Mouse (Mus musculus): ENCODE results near the gene Lrrc30. TPM values are rescaled to one million over a fixed set of nuclear protein-coding genes. Genes with fewer than 3 reads are reported as not detected.

Gene Lrrc30
- 0.08 and 0.10 TPM in 2 replicates for polyA plus RNA-seq (2014; fragmentation: Nextera tagmentation; extraction: Ambion mirVana)

- H3K9ac ChIP-seq (ENCODE audit: low read length): no peak within 1 kb of the TSS
- no peak for DNase-seq (ENCODE audit: low spot score)
These were observed at the start of gene Lrrc30 for GRCm38 (mm10) chr17:67632676-67633339. Gene Lrrc30, minus strand, starts transcription at chr17:67632723.

GRCm38 (mm10) chr17:67681084-67681483, 48.6 kb upstream of the Lrrc30 start:
- Histone ChIP-seq H3K4me1 (ENCODE audit: control insufficient read depth, insufficient read depth, low read length) (no peaks in the 10 kb centered on the region), H3K27ac (replicated peaks; ENCODE audit: low read depth, low read length) (no peak overlapping the region), H3K4me2 (ENCODE audit: low read depth, severe bottlenecking) (no peak overlapping the region), H3K9ac (ENCODE audit: low read length) (no peak overlapping the region), H3K4me3 (ENCODE audit: low read depth, low read length) (no peak overlapping the region), H3K36me3 (ENCODE audit: control insufficient read depth, insufficient read depth, low read length) (no peaks in the 10 kb centered on the region), H3K9me3 (ENCODE audit: control insufficient read depth, low read length) (no peaks in the 10 kb centered on the region), H3K27me3 (ENCODE audit: control insufficient read depth, insufficient read depth, low read length) (no peaks in the 10 kb centered on the region)
- ATAC-seq (ENCODE audit: insufficient number of reproducible peaks, low FRiP score, low TSS enrichment, low read depth) (no peak), DNase-seq (ENCODE audit: low spot score) (no peak)
- 76% methylated on average over 6 of the region's 6 CpGs for WGBS

More at GRCm38 (mm10) chr17:67632676-67633339, at the start of gene Lrrc30:
- 81% methylated on average over 13 of the region's 13 CpGs for WGBS
- Histone ChIP-seq H3K9me3 (ENCODE audit: control insufficient read depth, low read length) (no peaks in the 10 kb centered on the region), H3K4me3 (ENCODE audit: low read depth, low read length) (no peak within 1 kb of the TSS), H3K4me1 (ENCODE audit: control insufficient read depth, insufficient read depth, low read length) (peaks cover 3% of the 10 kb centered on the region; the same call in 1 of the 2 replicates), H3K4me2 (ENCODE audit: low read depth, severe bottlenecking) (no peak within 1 kb of the TSS), H3K36me3 (ENCODE audit: control insufficient read depth, insufficient read depth, low read length) (no peaks in the 10 kb centered on the region), H3K27me3 (ENCODE audit: control insufficient read depth, insufficient read depth, low read length) (no peaks in the 10 kb centered on the region), H3K27ac (replicated peaks; ENCODE audit: low read depth, low read length) (no peak within 1 kb of the TSS)
- 0 out of 2 replicates have a peak, but pooled peaks have one; percentile 20 for ATAC-seq (ENCODE audit: insufficient number of reproducible peaks, low FRiP score, low TSS enrichment, low read depth)

GRCm38 (mm10) chr17:67678576-67678975, 46.1 kb upstream of the Lrrc30 start:
- 72% methylated on average over 1 of the region's 1 CpGs for WGBS
- H3K27ac ChIP-seq (replicated peaks; ENCODE audit: low read depth, low read length): no peak overlapping the region
- ATAC-seq (ENCODE audit: insufficient number of reproducible peaks, low FRiP score, low TSS enrichment, low read depth): no peak
- H3K36me3 ChIP-seq (ENCODE audit: control insufficient read depth, insufficient read depth, low read length): no peaks in the 10 kb centered on the region
- H3K9me3 ChIP-seq (ENCODE audit: control insufficient read depth, low read length): no peaks in the 10 kb centered on the region
- no peak overlapping the region for H3K4me3 ChIP-seq (ENCODE audit: low read depth, low read length)
- no peak for DNase-seq (ENCODE audit: low spot score)
- no peaks in the 10 kb centered on the region for H3K4me1 ChIP-seq (ENCODE audit: control insufficient read depth, insufficient read depth, low read length)
- no peak overlapping the region for H3K9ac ChIP-seq (ENCODE audit: low read length)
- no peak overlapping the region for H3K4me2 ChIP-seq (ENCODE audit: low read depth, severe bottlenecking)
- no peaks in the 10 kb centered on the region for H3K27me3 ChIP-seq (ENCODE audit: control insufficient read depth, insufficient read depth, low read length)

- H3K9ac ChIP-seq (ENCODE audit: low read length): no peak overlapping the region
- H3K4me2 ChIP-seq (ENCODE audit: low read depth, severe bottlenecking): no peak overlapping the region
- no peak overlapping the region for H3K4me3 ChIP-seq (ENCODE audit: low read depth, low read length)
- DNase-seq (ENCODE audit: low spot score) (peak; percentile 87), ATAC-seq (ENCODE audit: insufficient number of reproducible peaks, low FRiP score, low TSS enrichment, low read depth) (no peak)
- 15% methylated on average over 3 of the region's 3 CpGs for WGBS
- H3K27ac ChIP-seq (replicated peaks; ENCODE audit: low read depth, low read length): no peak overlapping the region
- no peaks in the 10 kb centered on the region for H3K4me1 ChIP-seq (ENCODE audit: control insufficient read depth, insufficient read depth, low read length)
- H3K27me3 ChIP-seq (ENCODE audit: control insufficient read depth, insufficient read depth, low read length): no peaks in the 10 kb centered on the region
- H3K36me3 ChIP-seq (ENCODE audit: control insufficient read depth, insufficient read depth, low read length): no peaks in the 10 kb centered on the region
- no peaks in the 10 kb centered on the region for H3K9me3 ChIP-seq (ENCODE audit: control insufficient read depth, low read length)
These were observed 35.5 kb upstream of the Lrrc30 start for GRCm38 (mm10) chr17:67667981-67668380.

GRCm38 (mm10) chr17:67666981-67667380, 34.5 kb upstream of the Lrrc30 start:
- no peaks in the 10 kb centered on the region for H3K9me3 ChIP-seq (ENCODE audit: control insufficient read depth, low read length)
- H3K4me3 ChIP-seq (ENCODE audit: low read depth, low read length): no peak overlapping the region
- H3K27ac ChIP-seq (replicated peaks; ENCODE audit: low read depth, low read length): no peak overlapping the region
- H3K36me3 ChIP-seq (ENCODE audit: control insufficient read depth, insufficient read depth, low read length): no peaks in the 10 kb centered on the region
- no peaks in the 10 kb centered on the region for H3K4me1 ChIP-seq (ENCODE audit: control insufficient read depth, insufficient read depth, low read length)
- H3K27me3 ChIP-seq (ENCODE audit: control insufficient read depth, insufficient read depth, low read length): no peaks in the 10 kb centered on the region
- H3K9ac ChIP-seq (ENCODE audit: low read length): no peak overlapping the region
- WGBS: 71% methylated on average over 5 of the region's 5 CpGs
- DNase-seq (ENCODE audit: low spot score): no peak
- no peak overlapping the region for H3K4me2 ChIP-seq (ENCODE audit: low read depth, severe bottlenecking)
- ATAC-seq (ENCODE audit: insufficient number of reproducible peaks, low FRiP score, low TSS enrichment, low read depth): no peak

- no peaks in the 10 kb centered on the region for H3K27me3 ChIP-seq (ENCODE audit: control insufficient read depth, insufficient read depth, low read length)
- H3K27ac ChIP-seq (replicated peaks; ENCODE audit: low read depth, low read length): no peak overlapping the region
- no peaks in the 10 kb centered on the region for H3K4me1 ChIP-seq (ENCODE audit: control insufficient read depth, insufficient read depth, low read length)
- H3K9me3 ChIP-seq (ENCODE audit: control insufficient read depth, low read length): no peaks in the 10 kb centered on the region
- H3K36me3 ChIP-seq (ENCODE audit: control insufficient read depth, insufficient read depth, low read length): no peaks in the 10 kb centered on the region
- H3K9ac ChIP-seq (ENCODE audit: low read length): no peak overlapping the region
- ATAC-seq (ENCODE audit: insufficient number of reproducible peaks, low FRiP score, low TSS enrichment, low read depth) (no peak), DNase-seq (ENCODE audit: low spot score) (no peak)
- no peak overlapping the region for H3K4me3 ChIP-seq (ENCODE audit: low read depth, low read length)
- no peak overlapping the region for H3K4me2 ChIP-seq (ENCODE audit: low read depth, severe bottlenecking)
- WGBS: 80% methylated on average over 3 of the region's 3 CpGs
These were observed 31.8 kb upstream of the Lrrc30 start for GRCm38 (mm10) chr17:67664299-67664698.

GRCm38 (mm10) chr17:67651506-67651905, 19.0 kb upstream of the Lrrc30 start:
- Histone ChIP-seq H3K27ac (replicated peaks; ENCODE audit: low read depth, low read length) (no peak overlapping the region), H3K4me1 (ENCODE audit: control insufficient read depth, insufficient read depth, low read length) (no peaks in the 10 kb centered on the region), H3K9ac (ENCODE audit: low read length) (no peak overlapping the region), H3K27me3 (ENCODE audit: control insufficient read depth, insufficient read depth, low read length) (no peaks in the 10 kb centered on the region), H3K9me3 (ENCODE audit: control insufficient read depth, low read length) (no peaks in the 10 kb centered on the region), H3K4me3 (ENCODE audit: low read depth, low read length) (no peak overlapping the region), H3K4me2 (ENCODE audit: low read depth, severe bottlenecking) (no peak overlapping the region), H3K36me3 (ENCODE audit: control insufficient read depth, insufficient read depth, low read length) (no peaks in the 10 kb centered on the region)
- 0 out of 2 replicates have a peak, but pooled peaks have one; percentile 31 for ATAC-seq (ENCODE audit: insufficient number of reproducible peaks, low FRiP score, low TSS enrichment, low read depth)
- DNase-seq (ENCODE audit: low spot score): peak; percentile 67
- 17% methylated on average over 4 of the region's 4 CpGs for WGBS

- no peak for ATAC-seq (ENCODE audit: insufficient number of reproducible peaks, low FRiP score, low TSS enrichment, low read depth)
These were observed 9.1 kb upstream of the Lrrc30 start for GRCm38 (mm10) chr17:67641627-67642026.

More at GRCm38 (mm10) chr17:67641627-67642026, 9.1 kb upstream of the Lrrc30 start:
- Histone ChIP-seq H3K9ac (ENCODE audit: low read length) (no peak overlapping the region), H3K4me1 (ENCODE audit: control insufficient read depth, insufficient read depth, low read length) (no peaks in the 10 kb centered on the region), H3K4me2 (ENCODE audit: low read depth, severe bottlenecking) (no peak overlapping the region), H3K27me3 (ENCODE audit: control insufficient read depth, insufficient read depth, low read length) (no peaks in the 10 kb centered on the region), H3K9me3 (ENCODE audit: control insufficient read depth, low read length) (no peaks in the 10 kb centered on the region), H3K27ac (replicated peaks; ENCODE audit: low read depth, low read length) (no peak overlapping the region), H3K36me3 (ENCODE audit: control insufficient read depth, insufficient read depth, low read length) (no peaks in the 10 kb centered on the region), H3K4me3 (ENCODE audit: low read depth, low read length) (no peak overlapping the region)
- DNase-seq (ENCODE audit: low spot score): no peak
